Mouse (Mus musculus) cerebellum, adult 18-20 months (tissue): ENCODE measurements around the gene Stard13.

Source experiments
- DNase-seq, 2 experiments: peaks; one replicate each; pipeline ENCODE4 v3.0.0; 2021

The Stard13 gene

GRCm38 (mm10) chr5:151223696-151224366, 9.8 kb downstream of the Stard13 start:
- no peak for DNase-seq

GRCm38 (mm10) chr5:151222791-151223190, 10.8 kb downstream of the Stard13 start:
- no peak for DNase-seq

GRCm38 (mm10) chr5:151218689-151219115, 14.9 kb downstream of the Stard13 start:
- no peak for DNase-seq

GRCm38 (mm10) chr5:151213097-151213496, 20.5 kb downstream of the Stard13 start:
- DNase-seq, result no peak

- DNase-seq, result no peak
These were observed 22.8 kb downstream of the Stard13 start for GRCm38 (mm10) chr5:151210869-151211268.

- DNase-seq, result no peak
These were observed 23.6 kb downstream of the Stard13 start for GRCm38 (mm10) chr5:151210060-151210459.

GRCm38 (mm10) chr5:151205017-151205416, 28.6 kb downstream of the Stard13 start:
- DNase-seq, result no peak

- no peak for DNase-seq
These were observed 30.7 kb downstream of the Stard13 start for GRCm38 (mm10) chr5:151202925-151203324.

GRCm38 (mm10) chr5:151201220-151201619, 32.4 kb downstream of the Stard13 start:
- DNase-seq, result no peak

GRCm38 (mm10) chr5:151199235-151199634, 34.4 kb downstream of the Stard13 start:
- DNase-seq, result no peak

- DNase-seq, result no peak
These were observed 36.9 kb downstream of the Stard13 start for GRCm38 (mm10) chr5:151196603-151197272.

- DNase-seq, result no peak
These were observed 39.6 kb downstream of the Stard13 start for GRCm38 (mm10) chr5:151193885-151194520.

- no peak for DNase-seq
These were observed 41.4 kb downstream of the Stard13 start for GRCm38 (mm10) chr5:151192266-151192665.

- no peak for DNase-seq
These were observed 42.9 kb downstream of the Stard13 start for GRCm38 (mm10) chr5:151190764-151191163.

GRCm38 (mm10) chr5:151189789-151190378, 43.8 kb downstream of the Stard13 start:
- DNase-seq, result peak; percentile 6 to 7

GRCm38 (mm10) chr5:151189321-151189720, 44.3 kb downstream of the Stard13 start:
- no peak for DNase-seq

- no peak for DNase-seq
These were observed 45.0 kb downstream of the Stard13 start for GRCm38 (mm10) chr5:151188659-151189058.

GRCm38 (mm10) chr5:151187336-151187735, 46.3 kb downstream of the Stard13 start:
- no peak for DNase-seq

GRCm38 (mm10) chr5:151185286-151185856, 48.3 kb downstream of the Stard13 start:
- DNase-seq, result no peak

- no peak for DNase-seq
These were observed 49.9 kb downstream of the Stard13 start for GRCm38 (mm10) chr5:151183656-151184240.

GRCm38 (mm10) chr5:151181288-151181687, 52.3 kb downstream of the Stard13 start:
- DNase-seq, result no peak

GRCm38 (mm10) chr5:151180176-151180785, 53.4 kb downstream of the Stard13 start:
- no peak for DNase-seq
